Mouse (Mus musculus) cerebral cortex, adult 2 months (tissue): Measurements from ENCODE around the gene Folr1.

Experiments used
- WGBS: fragments of 180-500 bp; shearing (Covaris S2); methylation state at CpG from one replicate; pipeline ENCODE4 v1.1.7; 2018; 5-methylcytosine and 5-hydroxymethylcytosine counted together

Gene Folr1

DNA sequence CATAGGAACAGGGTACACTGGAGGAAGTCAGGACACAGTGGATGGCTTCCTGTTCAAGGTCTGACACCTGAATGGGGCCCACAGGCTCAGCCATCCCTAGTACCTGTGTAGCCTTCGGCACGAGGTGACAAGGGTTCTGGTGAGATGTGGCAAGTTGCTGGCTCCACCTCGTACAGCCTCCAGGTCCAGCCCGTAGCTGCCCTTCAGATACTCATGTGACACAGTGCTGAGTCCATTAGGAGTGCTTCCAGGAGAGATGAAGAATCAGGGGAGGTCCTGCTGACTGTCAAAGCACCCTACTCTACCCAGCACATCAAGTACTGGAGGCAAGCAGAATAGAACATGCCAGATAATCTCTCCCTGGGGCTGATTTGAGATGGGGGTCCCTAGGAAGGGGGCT is 38.2 kb downstream of the Folr1 start:
- WGBS, result 96% methylated on average over 4 of the region's 4 CpGs

DNA sequence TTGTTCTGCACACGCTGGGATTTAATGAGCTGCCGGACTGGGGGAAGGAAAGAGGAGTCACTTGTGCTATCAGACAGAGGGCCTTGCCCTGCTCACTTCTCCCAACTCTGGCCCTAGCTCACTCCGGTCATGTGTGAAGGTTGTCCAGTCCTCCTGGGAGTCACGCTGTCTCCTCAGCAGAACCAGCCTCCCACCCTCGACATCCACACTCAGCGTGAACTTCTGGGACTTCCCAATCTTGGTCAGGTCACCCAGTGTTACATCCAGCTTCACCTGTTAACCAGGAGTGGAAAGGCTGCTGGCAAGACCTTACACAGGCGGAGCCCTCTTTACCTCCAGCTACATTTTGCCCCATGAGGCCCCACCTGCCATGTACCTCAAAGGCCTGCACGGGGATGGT is 39.2 kb downstream of the Folr1 start:
- 85% methylated on average over 8 of the region's 8 CpGs for WGBS

DNA sequence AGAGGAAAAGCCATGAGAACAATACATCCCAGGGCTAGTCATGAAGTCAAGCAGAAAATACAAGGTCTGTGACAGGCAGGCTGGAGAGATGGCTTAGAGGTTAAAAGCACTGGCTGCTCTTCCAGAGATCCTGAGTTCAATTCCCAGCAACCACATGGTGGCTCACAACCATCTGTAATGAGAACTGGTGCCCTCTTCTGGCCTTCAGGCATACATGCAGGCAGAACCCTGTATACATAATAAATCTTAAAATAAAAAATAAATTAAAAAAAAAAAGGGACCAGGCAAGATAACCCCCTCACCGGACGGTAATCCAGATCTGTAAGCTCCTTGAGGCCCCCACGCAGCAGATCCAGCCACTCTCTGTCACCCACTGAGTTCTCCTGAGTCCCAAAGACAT is 40.2 kb downstream of the Folr1 start:
- 100% methylated on average over 3 of the region's 3 CpGs for WGBS

DNA sequence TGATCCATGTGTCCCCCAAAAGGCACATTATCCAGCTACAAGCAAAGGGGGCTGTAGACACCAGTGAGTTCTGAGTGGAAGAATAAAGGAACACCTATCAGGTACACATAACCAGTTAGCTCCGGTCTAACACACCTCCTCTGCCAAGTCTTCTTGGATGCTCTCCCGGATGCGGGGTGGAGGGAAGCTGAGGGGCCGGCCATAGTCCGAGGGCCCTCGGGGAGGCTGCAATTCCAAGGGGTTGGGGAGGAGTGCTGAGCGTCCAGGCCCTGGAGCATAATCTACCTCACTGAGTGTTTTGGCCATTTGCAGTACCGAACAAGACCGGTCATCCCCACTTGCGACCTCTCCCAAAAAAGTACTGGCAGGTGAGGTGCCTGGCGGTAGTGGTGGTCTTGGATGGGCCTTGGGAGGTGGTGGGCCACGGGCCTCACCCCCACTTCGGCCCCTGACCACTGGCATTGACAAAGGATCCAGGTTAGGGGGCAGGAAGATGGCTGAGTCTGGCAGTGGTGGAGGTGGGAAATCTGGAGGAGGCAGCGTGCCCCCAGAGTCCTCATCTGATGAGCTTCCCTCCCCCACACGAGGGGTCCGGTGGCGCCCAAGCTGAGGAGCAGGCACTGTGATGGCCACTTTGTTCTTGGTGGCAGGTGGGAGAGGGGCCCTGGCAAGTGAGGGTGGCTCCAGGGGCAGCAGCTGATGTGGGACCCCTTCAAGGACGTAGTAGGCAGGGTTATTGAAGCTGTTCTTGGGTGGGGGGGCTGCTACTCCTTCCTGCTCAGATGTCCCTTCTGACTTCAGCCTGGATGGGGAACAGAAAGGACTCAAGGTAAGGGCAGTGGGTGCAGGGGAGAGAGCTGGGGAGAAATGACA is 46.6 kb downstream of the Folr1 start:
- WGBS, result 77% methylated on average over 18 of the region's 18 CpGs

DNA sequence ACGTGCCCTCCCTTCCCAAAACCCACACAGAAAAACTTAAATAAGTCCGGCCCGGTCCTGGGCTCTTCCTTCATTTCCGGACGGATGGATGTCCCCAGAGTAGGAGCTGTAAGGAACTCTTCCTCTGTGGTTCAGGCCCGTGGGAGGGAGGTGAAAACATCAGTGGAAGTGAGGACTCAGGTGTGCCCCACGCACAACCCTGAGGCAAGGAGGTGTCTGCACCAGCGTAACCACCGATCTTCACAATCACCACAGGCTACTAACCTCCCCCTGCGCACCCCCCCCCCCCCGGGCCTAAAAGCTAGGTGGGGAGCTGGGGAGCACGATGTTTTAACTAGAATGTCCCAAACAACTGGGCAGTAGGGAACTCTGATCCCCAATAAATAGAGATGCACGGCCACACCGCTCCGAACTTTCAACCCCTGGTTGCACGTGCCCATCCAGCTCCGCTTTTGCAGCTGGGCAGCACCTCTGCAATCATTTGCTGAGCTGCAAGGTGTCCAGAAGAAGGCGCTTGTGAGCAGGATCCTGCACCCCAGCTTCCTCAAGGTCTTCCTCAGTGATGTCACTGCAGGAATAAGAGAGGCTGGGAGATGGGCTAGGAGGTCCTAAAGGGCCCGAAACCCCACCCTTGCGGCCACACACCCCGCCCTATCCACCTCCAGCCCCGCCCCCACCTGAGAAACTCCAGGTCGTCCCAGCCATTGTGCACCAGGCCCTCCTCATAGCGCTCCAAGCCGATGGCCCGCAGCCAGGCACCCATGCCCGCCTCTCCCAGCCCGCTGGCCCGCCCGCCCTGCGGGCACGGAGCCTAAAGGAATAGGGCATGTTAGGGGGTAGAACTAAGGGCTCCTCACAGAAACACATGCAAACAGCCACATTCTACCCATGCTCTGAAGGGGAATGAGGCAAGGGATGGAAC is 47.5 kb downstream of the Folr1 start:
- WGBS, result 51% methylated on average over 32 of the region's 32 CpGs

DNA sequence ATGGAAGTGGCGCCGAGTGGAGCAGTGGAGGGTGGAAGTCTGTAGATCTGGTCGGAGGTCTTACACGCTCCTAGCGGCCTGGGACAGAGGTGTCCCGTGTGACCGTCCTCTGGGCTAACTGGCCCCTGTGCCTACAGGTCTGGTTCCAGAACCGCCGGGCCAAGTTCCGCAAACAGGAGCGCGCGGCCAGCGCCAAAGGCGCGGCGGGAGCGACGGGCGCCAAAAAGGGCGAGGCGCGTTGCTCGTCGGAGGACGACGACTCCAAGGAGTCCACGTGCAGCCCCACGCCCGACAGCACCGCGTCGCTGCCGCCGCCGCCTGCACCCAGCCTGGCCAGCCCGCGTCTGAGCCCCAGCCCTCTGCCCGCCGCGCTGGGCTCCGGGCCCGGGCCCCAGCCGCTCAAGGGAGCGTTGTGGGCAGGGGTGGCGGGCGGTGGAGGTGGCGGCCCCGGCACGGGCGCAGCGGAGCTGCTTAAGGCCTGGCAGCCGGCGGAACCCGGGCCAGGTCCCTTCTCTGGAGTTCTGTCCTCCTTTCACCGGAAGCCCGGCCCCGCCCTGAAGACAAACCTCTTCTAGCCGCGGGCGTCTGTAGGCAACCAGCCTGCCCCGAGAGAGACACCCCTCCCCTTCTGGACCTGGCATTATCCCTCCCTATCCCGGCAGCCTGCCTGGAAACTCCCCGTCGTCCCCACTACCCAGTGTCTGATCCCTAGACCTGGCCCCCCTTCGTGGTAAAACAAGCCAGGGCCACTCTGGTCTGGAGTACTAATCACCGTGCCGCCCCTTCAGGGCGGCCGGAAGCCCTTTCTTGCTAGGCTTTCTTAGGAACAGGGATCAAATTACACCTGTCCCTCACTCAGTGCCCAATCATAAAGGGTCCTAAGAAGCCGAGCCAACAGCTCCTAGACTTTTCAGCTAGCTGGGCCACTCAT is 48.8 kb downstream of the Folr1 start:
- 2% methylated on average over 70 of the region's 71 CpGs for WGBS

DNA sequence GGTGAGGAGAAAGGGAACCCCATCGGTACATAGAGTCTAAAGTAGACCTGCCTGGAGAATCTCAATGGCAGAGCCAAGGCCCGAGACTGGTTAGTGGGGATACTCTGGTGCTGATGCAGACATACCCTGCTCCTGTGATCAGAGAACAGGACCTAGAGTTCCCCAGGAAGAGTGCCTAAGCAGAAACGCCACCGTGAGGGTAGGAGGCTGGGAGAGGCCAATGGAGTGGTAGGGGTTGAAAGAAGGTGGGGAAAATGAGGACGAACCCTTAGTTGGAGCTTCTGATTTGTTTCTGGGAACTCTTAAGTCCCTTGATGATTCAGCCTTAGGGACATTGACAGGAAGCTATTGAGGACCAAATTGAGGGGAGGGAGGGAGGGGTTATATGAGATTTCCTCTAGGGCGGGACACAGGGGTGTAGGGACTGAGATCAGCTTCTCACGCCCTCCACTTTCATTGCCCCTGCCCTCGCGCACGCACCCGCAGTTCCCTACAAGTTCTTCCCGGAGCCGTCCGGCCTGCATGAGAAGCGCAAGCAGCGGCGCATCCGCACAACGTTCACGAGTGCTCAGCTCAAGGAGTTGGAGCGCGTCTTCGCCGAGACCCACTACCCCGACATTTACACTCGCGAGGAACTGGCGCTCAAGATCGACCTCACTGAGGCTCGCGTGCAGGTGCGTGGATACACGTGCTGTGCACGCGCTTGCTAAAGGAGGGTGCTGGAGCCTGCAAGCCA is 50.1 kb downstream of the Folr1 start:
- WGBS, result 13% methylated on average over 35 of the region's 35 CpGs

DNA sequence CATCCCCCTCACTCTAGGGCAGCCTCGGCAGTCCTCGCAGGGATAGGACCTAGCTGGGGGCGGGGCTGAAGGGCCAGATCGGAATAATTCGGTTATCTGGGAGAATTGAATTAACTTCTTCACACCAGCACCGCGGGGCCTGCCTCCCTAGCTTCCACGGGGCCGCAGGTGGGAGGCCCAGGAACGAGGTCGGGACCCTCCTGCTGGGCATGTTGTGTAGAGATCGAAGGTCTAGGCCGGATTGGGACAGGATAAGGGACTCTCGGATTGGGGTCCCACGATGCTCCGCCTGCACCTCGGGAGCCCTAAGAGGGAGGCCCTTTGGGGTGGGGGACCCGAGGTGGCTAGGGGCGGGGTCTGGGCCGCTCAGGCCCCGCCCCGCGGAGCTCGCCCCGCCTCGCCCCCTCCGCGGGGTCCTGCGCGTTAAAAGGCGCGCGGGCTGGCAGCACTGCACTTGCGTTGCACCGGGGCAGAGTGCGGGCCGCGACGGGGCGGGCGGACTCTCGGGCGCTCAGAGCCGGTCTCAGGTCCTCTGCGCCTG is 52.7 kb downstream of the Folr1 start, which contains the start of gene Phox2a:
Phox2a (plus strand) TSS at position 453 of the 541 bp plus-strand sequence.
- 3% methylated on average over 43 of the region's 45 CpGs for WGBS
